Mouse (Mus musculus) kidney, postnatal 25 days (tissue): ENCODE measurements around the gene Dhrs7b.
"Not testable (repeated sequence)": the region's sequence is repeated elsewhere in the genome, so short reads cannot be mapped to it uniquely, and the experiment has no call there.

Experiments
- DNase-seq, 2 experiments: peaks; one replicate each; pipeline ENCODE4 v3.0.0; 2021; ENCODE audit warnings: mixed read lengths in 2 of 2

Dhrs7b gene

DNA sequence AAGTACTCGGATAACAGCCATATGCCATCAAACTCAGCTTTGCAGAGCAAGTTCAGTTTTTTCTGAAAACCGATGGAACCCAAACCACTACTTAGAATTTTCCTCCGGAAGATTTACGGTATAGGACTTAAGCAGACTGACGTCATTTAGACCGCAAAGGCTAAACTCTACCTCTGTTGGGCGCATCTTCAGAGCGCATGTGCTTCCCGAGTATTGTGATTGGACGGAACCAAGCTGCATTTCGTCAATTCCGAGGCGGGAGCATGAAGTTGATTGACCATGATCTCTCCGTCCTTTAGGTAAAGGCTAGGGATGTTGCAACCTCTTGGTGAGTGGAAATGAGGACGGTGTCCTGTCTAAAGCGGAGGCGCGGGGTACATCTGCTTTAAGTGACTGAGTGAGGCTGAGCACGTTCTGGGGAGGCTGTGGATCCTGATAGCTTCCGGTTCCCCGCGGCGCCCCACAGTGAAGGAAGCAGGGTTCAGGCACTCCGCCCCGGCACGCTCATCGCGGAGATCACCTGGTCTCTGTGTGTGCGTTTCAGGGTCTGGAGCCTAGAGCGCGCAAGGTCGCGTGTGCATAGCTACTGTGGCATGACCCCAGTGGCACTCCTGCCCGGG lies at the start of gene Dhrs7b:
Gene Dhrs7b (plus strand): TSS at position 199 of the 620 bp plus-strand sequence.
- DNase-seq = peak; percentile 87 to 94

- no peak for DNase-seq
Observed at GRCm38 (mm10) chr11:60784179-60784922, 46.1 kb upstream of the Dhrs7b start.

- no peak for DNase-seq
Observed at GRCm38 (mm10) chr11:60787595-60787994, 42.8 kb upstream of the Dhrs7b start.

- DNase-seq = no peak
Observed at GRCm38 (mm10) chr11:60790472-60790871, 40.0 kb upstream of the Dhrs7b start.

DNA sequence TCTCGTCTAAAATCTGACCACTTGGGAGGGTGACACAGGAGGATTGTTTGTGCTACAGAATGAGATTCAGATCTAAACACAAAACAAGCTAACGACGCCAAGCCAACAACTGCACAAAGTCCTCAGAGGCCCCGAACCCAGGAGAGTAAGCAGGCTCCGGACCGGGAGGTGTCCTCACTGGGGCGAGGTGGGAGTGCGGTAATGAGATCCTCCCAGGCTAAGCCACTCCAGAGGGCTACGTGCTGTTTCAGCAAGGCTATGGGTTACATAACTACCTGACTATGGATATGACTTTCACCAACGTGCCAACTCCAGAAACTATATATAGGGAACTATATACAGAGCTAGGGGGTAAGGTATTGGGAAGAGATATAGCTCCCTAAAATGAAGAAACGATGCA lies 34.1 kb upstream of the Dhrs7b start:
- DNase-seq = no peak

DNA sequence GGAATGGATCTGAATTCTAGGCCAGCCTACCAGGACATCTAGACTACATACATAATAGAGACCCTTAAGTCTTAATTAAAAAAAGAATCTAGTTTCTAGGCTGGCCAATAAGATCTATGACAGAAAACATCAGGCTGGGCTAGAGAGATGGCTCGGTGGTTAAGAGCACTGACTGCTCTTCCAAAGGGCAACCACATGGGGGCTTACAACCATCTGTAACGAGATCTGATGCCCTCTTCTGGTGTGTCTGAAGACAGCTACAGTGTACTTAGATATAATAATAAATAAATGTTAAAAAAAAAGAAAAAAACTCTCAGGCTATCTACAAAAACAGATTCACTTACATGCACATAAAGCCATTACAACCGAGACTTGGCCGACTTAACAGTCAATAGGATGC lies 30.5 kb upstream of the Dhrs7b start:
- DNase-seq = no peak

DNA sequence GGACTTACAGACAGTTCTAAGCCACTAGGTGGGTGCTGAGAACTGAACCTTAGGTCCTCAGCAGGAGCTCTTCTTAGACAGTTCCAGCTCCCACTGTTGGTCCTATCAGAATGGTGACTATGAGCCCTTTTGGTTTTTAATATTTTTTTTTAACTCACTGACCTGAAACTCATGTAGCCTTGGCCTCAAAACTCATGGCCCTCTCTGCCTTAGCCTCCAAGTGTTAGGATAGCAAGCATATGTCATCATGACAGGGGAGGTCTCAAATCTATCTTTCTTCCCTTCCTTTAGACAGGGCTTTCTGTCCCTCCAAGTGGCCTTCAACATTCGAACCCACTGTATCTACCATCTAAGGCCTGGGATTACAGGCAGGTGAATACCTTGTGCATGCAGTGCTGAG lies 29.5 kb upstream of the Dhrs7b start:
- DNase-seq = no peak

GRCm38 (mm10) chr11:60808286-60809070 lies 22.0 kb upstream of the Dhrs7b start:
- DNase-seq = peak; percentile 83 to 86

DNA sequence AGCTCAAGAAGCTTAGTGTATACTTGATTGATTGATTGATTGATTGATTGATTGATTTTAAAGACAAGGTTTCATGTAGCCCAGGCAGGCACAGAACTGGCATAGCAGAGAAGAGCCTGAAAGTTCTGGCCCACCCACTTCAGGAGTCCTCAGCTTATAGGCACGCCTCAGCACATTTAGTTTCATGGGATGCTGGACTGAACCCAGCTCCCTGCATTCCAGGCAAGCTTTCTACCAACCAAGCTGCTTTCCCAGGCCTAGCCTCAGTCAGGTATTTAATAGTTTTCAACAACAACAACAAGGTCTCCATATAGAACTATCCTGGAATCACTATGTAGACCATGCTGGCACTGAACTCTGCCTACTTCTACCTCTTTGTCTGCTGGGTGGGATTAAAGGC lies 20.9 kb upstream of the Dhrs7b start:
- peak; percentile 59 to 72 for DNase-seq

GRCm38 (mm10) chr11:60810046-60810965 lies 20.1 kb upstream of the Dhrs7b start:
- DNase-seq = peak; percentile 62 to 79

DNA sequence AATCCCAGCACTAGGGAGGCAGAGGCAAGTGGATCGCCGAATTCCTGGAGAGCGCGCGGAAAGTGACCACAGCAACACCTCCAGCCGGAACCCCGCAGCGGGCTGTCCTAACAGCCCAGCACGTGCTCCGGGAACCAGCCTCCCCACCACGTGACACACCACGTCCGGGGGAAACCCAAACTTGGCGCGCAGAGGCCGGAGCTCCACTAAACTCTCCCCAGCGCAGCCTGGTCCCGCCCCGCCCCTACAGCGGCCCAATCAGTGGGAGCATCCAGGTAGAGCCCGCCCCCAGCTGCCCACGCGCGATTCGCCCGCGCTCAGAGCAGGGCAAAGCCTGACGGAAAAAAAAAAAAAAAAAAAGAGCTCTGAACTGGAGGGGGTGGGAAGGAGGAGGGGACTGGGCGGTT lies 19.4 kb upstream of the Dhrs7b start:
- DNase-seq = peak; percentile 97 to 99

- DNase-seq = not testable (repeated sequence)
Observed at GRCm38 (mm10) chr11:60811618-60812017, 18.8 kb upstream of the Dhrs7b start, which contains the start of gene Shmt1. Gene Shmt1 (minus strand): TSS chr11:60811718.

GRCm38 (mm10) chr11:60816398-60816797 lies 14.0 kb upstream of the Dhrs7b start:
- DNase-seq = peak in 1 of 2 experiments; percentile 51

DNA sequence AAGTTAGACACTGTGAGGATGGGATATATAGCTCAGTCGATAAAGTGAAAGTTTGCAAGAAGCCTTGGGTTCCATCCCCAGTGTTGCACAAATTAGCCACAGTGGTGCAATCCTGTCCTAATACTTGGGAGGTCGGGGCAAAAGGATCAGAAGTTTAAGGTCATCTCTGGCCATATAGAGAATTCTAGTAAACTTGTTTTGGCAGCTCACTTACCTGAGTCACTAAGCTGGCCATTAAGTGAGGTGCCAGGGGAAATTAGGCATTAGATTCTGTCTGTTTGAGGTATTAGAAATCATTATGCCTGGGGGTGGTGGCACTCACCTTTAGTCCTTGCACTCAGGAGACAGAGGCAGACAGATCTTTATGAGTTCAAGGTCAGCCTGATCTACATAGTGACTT lies 6.7 kb upstream of the Dhrs7b start:
- DNase-seq = no peak

GRCm38 (mm10) chr11:60825191-60825590 lies 5.2 kb upstream of the Dhrs7b start:
- peak; percentile 42 to 57 for DNase-seq

DNA sequence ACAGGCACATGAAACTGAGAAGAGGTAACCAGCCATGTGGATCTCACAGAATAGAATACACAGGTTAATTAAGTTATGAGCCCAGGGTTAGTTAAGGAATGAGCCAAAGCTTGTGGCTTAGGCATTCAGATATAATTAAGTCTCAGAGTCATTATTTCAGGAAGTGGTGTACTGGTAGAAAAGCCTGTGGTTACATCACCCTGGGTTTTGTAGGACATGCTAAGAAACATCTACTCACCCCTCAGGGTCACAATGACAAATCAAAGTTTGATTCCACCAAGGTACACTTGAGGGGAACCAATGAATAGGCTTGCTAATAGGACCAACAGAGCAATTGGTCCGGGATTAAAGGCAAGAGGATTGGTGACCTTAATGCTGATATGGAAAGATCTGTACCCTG lies 3.7 kb upstream of the Dhrs7b start:
- DNase-seq = no peak

DNA sequence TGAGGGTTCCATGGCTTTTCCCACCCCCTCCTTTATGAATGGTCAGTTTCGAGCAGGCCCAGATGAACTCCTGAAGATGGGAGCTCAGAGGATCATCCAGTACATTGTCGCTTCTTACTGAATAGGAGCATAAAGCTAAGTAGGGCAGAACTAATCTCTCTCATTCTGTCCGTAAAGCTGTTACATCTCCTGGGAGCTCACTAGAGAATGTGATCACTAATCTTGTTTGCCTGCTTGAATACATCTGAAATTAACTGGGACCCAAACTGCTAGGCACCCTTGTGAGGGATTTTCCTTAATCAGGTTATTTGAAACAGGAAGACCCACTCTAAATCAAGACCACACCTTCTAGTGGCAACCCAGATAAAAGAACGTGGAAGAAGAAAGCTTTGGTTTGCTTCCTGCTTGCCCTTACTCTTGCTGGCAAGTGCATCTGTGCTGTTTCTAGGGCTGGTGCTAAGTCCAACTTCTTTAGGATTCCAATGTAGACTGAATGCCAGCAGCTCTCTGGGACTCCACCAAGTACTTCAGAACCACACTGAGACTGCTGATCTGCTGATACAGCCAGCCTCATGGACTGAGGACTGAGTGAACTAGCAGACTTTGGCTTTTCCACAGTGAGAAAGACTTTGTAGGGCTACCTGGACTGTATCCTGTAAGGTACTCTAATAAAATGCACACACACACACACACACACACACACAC lies 3.0 kb upstream of the Dhrs7b start:
- DNase-seq = peak in 1 of 2 experiments; percentile 49

- peak in 1 of 2 experiments; percentile 8 for DNase-seq
Observed at GRCm38 (mm10) chr11:60828903-60829302, 1.5 kb upstream of the Dhrs7b start.

GRCm38 (mm10) chr11:60836897-60837296 lies 6.5 kb downstream of the Dhrs7b start:
- peak in 1 of 2 experiments; percentile 3 for DNase-seq

- DNase-seq = peak; percentile 27 to 67
Observed at GRCm38 (mm10) chr11:60837644-60838406, 7.4 kb downstream of the Dhrs7b start.
